Comparison of ENCODE assay signal across 8 mouse cellular contexts in the genomic region with DNA sequence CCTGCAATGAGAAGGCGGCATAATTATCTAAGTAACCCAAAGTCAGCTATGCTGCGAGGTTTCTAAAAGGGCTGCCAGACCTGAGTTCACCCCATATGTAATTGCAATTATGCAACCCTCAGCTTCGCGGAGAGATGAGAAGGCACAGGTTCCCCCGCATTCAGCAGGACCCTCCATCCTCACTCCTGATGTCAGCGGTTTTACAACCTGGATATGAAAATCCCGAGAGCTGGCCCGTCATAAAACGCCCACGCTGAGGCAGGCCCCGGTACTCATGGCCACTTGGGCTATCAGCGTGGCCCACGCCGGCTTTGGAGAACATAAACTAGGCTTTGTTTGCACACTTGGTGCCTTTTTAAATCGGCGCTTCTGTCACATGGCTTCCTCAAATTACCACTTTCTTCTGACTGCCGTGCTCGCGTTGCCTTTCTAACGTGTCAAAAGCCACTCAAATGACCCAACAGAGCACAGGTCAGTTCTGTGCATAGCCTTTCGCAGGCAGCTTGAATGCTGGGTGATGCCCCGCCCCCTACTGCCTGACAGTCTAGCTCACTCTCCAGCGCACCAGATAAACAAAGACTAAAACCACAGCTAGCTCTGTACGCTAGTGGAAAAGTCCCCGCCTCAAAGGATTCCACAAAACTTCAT. TPM values are rescaled to one million over a fixed set of nuclear protein-coding genes. Genes with fewer than 3 reads are reported as not detected.
DNase-seq lines count a peak whose midpoint lies in the region; ATAC-seq lines count a peak whose summit lies in the region.

No protein-coding gene starts in this region.

- intact Hi-C loops in left cerebral cortex, postnatal 4 days (cut with DNase I), result no loop called here

- H3K4me1 ChIP-seq in neural tube, embryonic 12.5 days, result no peaks in the 10 kb centered on the region; the same call in 1 of the 2 replicates

- peak overlapping the region; percentile 49 for H3K4me2 ChIP-seq in neural tube, embryonic 12.5 days (replicated peaks)

- 0 out of 2 replicates have a peak overlapping the region, but pooled peaks have one; percentile 10 for H3K4me3 ChIP-seq in neural tube, embryonic 12.5 days

- ATAC-seq in neural tube, embryonic 12.5 days (ENCODE audit: low FRiP score, low read depth), result peak; percentile 68; the same call in 1 of the 2 replicates

- no peak overlapping the region for H3K9ac ChIP-seq in neural tube, embryonic 12.5 days

- DNase-seq in left cerebral cortex, adult 18-20 months (ENCODE audit: low spot score in 2 of 2), result peak; percentile 54 to 62
- DNase-seq in left cerebral cortex, postnatal 4 days, result no peak
- DNase-seq in brain, adult 2 months (ENCODE audit: low read depth, low spot score), result peak; percentile 84
- peak; percentile 23 to 44 for DNase-seq in heart, adult 9 months (ENCODE audit: low spot score in 2 of 2)
- DNase-seq in kidney, adult 18-20 months, result peak; percentile 54
- peak; percentile 84 to 89 for DNase-seq in lung, adult 18-20 months
- DNase-seq in cerebellum, adult 11-12 months, result no peak

- no peaks in the 10 kb centered on the region for H3K9me3 ChIP-seq in neural tube, embryonic 12.5 days

- H3K27ac ChIP-seq in neural tube, embryonic 12.5 days, result no peak overlapping the region

- no peaks in the 10 kb centered on the region for H3K27me3 ChIP-seq in neural tube, embryonic 12.5 days (replicated peaks)

- WGBS in neural tube, embryonic 12.5 days, result 25% methylated on average over 25 of the region's 25 CpGs

- peaks cover 25% of the 10 kb centered on the region for H3K36me3 ChIP-seq in neural tube, embryonic 12.5 days

RNA-seq across cellular contexts. Expression of a gene that starts 53.9 kb away (rescaled TPM):
- 10 to 100 TPM; 80.3 to 95.1 TPM for total RNA-seq in left cerebral cortex, adult 18-20 months (2021)
- 10 to 100 TPM; 64.4 to 66.5 TPM for total RNA-seq in left cerebral cortex, postnatal 4 days (2021)
- 8.1 and 9.0 TPM in 2 replicates for polyA plus RNA-seq in neural tube, embryonic 12.5 days (2016; fragmentation: Nextera tagmentation; extraction: Ambion mirVana)

Comparison
In these comparisons a context has a peak if more than half of its experiments do, and no peak if none do; other contexts are left out.
1. DNase-seq: peak in left cerebral cortex, adult 18-20 months (2 of 2), brain, adult 2 months (single experiment), heart, adult 9 months (2 of 2), kidney, adult 18-20 months (single experiment) and lung, adult 18-20 months (2 of 2); none in left cerebral cortex, postnatal 4 days (single experiment) and cerebellum, adult 11-12 months (single experiment).